Mouse (Mus musculus): ENCODE measurements around the gene Ost4. TPM values are rescaled to one million over a fixed set of nuclear protein-coding genes. Genes with fewer than 3 reads are reported as not detected.

Ost4 gene
- polyA plus RNA-seq, 1 experiment from 2014 or later = 186 TPM

DNA sequence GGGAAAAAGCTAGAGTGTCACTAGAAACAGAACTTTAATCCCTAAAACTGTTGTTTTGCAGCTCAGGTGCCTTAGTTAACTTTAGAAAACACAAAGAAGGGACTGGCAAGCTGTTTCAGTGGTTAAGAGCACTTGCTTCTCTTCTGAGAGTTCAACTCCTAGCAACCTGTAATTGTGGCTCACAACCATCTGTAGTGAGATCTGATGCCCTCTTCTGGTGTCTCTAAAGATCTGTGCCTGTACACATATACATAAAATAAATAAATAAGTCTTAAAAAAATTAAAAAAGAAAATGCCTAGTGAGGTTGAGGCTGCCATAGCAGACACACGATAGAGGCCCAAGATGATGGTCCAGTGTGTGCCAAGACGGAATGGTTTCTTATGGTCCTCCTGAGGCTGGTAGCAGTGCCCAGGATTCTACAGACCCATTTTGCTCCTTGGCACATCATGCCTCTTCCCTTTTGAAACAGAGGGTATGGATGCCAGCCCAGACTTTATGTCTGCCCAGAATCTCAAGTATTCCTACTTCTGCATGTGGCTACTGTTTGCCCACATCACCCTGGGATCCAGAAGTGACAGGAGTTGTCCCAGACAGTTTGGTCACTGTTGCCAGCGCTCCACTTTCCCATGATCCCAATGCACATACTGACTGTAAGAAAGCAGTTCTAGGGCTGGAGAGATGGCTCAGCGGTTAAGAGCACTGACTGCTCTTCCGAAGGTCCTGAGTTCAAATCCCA is 27.3 kb upstream of the Ost4 start:
- 94% methylated on average over 5 of the region's 5 CpGs for WGBS (ENCODE audit: missing documents)
- H3K4me3 ChIP-seq (ENCODE audit: inconsistent target) = no peak overlapping the region
- no peaks in the 10 kb centered on the region for H3K36me3 ChIP-seq (ENCODE audit: inconsistent target)
- no peaks in the 10 kb centered on the region for H3K79me2 ChIP-seq (ENCODE audit: inconsistent target)
- H3K27ac ChIP-seq = no peak overlapping the region

DNA sequence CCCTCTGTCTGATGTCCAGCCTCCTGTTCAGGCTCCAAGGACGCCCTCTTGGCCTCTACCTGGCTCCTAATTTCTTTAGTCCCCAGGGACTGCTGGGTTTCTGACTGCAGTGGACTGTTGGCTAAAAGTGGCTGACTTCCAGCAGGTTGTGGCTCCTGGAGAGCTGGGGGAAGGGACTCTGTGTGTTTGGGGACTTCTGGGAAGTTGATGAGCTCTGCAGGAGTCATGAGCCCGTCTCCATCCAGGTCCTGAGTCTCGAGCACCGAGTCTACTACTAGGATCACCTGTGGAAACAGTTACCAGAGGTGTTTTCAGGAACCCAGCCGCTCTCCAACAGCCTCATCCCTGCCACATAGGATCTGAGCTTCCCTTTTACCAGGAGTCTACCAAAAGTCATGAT is 26.1 kb upstream of the Ost4 start:
- no peak overlapping the region for H3K27ac ChIP-seq
- no peaks in the 10 kb centered on the region for H3K36me3 ChIP-seq (ENCODE audit: inconsistent target)
- no peaks in the 10 kb centered on the region for H3K79me2 ChIP-seq (ENCODE audit: inconsistent target)
- H3K4me3 ChIP-seq (ENCODE audit: inconsistent target) = no peak overlapping the region
- WGBS (ENCODE audit: missing documents) = 81% methylated on average over 5 of the region's 5 CpGs

DNA sequence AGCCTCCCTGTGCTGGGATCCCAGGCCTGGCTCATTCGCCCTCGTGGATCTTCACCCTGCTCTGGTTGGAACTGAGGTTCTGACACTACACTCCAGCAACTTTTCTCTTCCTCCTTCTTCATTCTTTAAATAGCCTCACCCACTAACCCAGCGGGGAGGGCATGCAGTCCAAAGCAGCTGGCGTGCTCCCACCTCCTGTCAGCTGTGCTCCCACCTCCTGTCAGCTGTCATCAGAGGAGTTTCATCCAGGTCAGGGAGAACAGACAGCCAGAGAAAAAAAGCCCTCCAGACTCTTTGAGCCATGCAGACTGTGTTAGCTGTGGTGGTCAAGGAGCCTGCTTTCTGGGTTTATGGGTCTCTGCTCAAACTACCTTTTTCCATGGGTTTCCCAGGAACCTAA is 23.8 kb upstream of the Ost4 start:
- H3K79me2 ChIP-seq (ENCODE audit: inconsistent target) = no peaks in the 10 kb centered on the region
- H3K36me3 ChIP-seq (ENCODE audit: inconsistent target) = no peaks in the 10 kb centered on the region
- H3K4me3 ChIP-seq (ENCODE audit: inconsistent target) = no peak overlapping the region
- H3K27ac ChIP-seq = no peak overlapping the region
- WGBS (ENCODE audit: missing documents) = 87% methylated on average over 4 of the region's 4 CpGs

DNA sequence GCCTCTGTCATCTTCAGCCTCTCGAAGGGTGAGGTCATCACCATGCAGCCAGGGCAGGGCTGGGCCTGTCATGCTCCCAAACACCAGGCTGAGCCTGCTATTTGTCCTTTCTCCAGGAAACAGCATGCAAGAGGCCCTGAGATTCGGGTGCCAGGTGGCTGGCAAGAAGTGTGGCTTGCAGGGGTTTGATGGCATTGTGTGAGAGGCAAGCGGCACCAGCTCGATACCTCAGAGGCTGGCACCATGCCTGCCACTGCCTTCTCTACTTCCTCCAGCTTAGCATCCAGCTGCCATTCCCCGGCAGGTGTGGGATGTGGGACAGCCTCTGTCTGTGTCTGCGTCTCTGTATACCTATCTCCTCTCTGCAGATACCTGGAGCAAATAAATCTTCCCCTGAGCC is 23.3 kb upstream of the Ost4 start:
- H3K27ac ChIP-seq = no peak overlapping the region
- H3K36me3 ChIP-seq (ENCODE audit: inconsistent target) = no peaks in the 10 kb centered on the region
- H3K4me3 ChIP-seq (ENCODE audit: inconsistent target) = no peak overlapping the region
- WGBS (ENCODE audit: missing documents) = 92% methylated on average over 6 of the region's 6 CpGs
- no peaks in the 10 kb centered on the region for H3K79me2 ChIP-seq (ENCODE audit: inconsistent target)

DNA sequence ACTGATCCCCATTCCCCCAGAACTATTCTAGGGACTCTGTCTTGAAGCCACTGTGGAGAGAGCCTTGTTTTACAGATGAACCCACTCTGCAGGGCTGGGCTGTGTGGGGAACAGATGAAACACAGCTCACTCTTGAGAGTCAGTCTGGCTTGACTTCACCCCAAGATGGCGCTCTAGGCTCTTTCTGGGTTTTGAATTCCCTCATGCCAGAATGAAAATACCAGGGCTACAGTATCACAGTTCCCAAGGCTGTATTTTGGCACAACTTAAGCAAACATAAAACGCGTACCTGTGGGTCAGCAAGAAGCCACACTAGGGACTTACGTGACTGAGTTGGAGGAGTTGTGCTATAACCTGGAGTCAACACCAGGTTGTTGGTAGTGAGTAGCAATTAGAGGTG is 22.5 kb upstream of the Ost4 start:
- Histone ChIP-seq H3K79me2 (ENCODE audit: inconsistent target) (no peaks in the 10 kb centered on the region), H3K4me3 (ENCODE audit: inconsistent target) (no peak overlapping the region), H3K27ac (no peak overlapping the region), H3K36me3 (ENCODE audit: inconsistent target) (no peaks in the 10 kb centered on the region)
- WGBS (ENCODE audit: missing documents) = 81% methylated on average over 4 of the region's 4 CpGs

DNA sequence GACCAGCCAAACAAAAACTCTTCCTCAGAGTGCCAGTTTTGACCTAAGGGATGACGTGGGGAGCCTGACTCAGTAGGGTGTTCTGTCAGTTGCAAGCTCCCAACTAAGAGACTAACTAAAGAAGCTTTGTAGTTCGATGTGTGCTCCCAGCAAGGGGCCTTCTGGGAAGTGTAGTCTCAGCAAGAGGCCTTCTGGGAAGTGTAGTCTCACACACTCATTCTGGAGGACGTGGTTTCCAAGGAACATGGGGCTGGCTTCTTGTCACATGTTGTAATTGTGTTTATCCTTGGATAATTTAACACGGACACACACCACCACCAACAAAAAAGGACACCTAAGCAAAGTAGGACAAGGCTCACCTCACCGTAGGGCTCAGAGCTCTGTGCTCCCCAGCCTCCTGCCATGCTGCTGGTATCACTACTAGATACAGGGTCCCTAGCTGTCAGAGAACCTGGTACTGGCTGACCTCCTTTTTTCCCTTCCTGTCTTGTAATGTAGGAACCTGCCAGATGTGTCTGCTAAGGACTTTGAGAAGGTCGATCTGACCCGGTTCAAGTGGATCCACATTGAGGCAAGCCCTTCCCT is 20.4 kb upstream of the Ost4 start:
- H3K36me3 ChIP-seq (ENCODE audit: inconsistent target) = no peaks in the 10 kb centered on the region
- H3K79me2 ChIP-seq (ENCODE audit: inconsistent target) = no peaks in the 10 kb centered on the region
- H3K4me3 ChIP-seq (ENCODE audit: inconsistent target) = no peak overlapping the region
- no peak overlapping the region for H3K27ac ChIP-seq
- 71% methylated on average over 7 of the region's 7 CpGs for WGBS (ENCODE audit: missing documents)

DNA sequence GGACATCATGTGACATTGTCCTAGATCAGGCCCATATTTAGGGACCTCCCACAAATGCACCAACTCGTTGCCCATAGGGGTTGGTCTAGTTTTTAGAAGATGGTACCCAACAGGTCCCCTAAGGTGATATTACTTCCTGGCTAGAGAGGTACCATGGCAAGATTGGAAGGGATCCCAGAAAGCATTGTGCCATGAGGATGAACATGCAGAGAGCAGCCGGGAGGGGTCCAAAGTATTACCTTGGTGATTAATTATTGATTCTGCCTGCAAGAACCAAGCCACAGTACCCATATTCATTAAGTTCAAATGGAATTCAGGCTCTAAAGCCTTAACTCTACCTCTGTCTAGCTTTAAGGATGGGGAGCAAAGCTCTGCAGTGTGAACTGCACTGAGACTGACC is 18.5 kb upstream of the Ost4 start:
- Histone ChIP-seq H3K79me2 (ENCODE audit: inconsistent target) (no peaks in the 10 kb centered on the region), H3K27ac (no peak overlapping the region), H3K4me3 (ENCODE audit: inconsistent target) (no peak overlapping the region), H3K36me3 (ENCODE audit: inconsistent target) (no peaks in the 10 kb centered on the region)
- 75% methylated on average over 2 of the region's 2 CpGs for WGBS (ENCODE audit: missing documents)

DNA sequence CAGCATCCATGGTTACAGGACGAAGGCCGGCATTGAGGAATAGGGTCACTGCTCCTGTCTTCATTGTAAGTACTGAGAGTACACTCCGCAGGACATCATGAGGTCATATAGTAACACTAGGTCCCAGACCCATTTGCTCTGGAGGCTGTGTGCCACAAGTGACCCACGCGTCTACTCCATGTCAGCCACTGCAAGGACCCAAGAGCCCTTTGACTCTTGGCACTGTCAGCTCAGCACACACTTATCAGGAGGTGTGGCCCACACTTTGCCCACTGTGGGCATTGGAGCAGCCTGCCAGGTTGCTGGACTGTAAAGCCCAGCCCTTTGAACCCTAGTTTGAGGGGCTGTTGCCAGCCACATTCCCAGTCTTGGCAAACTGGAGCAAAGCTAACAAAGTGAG is 17.6 kb upstream of the Ost4 start:
- Histone ChIP-seq H3K27ac (no peak overlapping the region), H3K36me3 (ENCODE audit: inconsistent target) (0 out of 2 replicates have a peak, but pooled peaks cover 4% of the 10 kb centered on the region), H3K4me3 (ENCODE audit: inconsistent target) (no peak overlapping the region), H3K79me2 (ENCODE audit: inconsistent target) (no peaks in the 10 kb centered on the region)
- 100% methylated on average over 5 of the region's 5 CpGs for whole genome bisulfite sequencing (ENCODE audit: missing documents)

DNA sequence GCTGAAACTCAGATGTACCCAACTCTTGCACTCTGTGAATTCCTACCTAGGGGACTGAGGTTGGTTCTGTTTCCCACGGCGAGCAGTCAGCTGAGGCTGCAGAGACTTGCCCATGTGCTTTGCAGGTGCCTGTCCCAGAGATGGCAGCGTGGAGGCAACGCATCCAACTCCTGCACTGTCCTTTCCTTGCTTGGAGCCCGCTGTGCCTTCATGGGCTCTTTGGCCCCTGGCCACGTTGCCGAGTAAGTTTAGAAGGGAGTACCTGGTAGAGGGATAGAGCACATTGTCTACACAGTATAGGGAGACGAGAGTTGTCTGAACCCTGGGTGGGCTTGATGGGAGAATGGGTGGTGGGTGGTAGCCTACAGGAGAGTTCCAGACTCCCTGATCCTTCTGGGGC is 17.0 kb upstream of the Ost4 start:
- no peak overlapping the region for H3K27ac ChIP-seq
- H3K4me3 ChIP-seq (ENCODE audit: inconsistent target) = no peak overlapping the region
- WGBS (ENCODE audit: missing documents) = 96% methylated on average over 8 of the region's 8 CpGs
- H3K79me2 ChIP-seq (ENCODE audit: inconsistent target) = no peaks in the 10 kb centered on the region
- H3K36me3 ChIP-seq (ENCODE audit: inconsistent target) = 0 out of 2 replicates have a peak, but pooled peaks cover 11% of the 10 kb centered on the region

DNA sequence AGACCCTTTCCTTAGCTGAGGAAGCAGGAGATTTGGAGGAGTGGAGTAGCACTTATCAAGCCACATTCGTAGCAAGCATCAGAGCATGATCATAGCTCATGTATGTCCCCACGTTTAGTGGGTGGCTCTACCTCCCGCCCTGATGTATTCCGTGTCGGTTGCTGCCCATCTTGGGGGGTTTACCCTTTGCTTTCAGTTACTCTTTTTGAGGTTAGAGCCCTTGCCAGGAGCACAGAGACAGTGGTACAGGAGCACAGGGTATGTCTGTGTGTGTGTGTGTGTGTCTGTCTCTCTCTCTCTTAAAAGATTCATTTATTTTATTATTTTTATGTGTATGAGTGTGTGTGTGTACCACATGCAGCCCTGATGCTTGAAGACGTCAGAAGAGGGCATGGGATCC is 15.5 kb upstream of the Ost4 start:
- Histone ChIP-seq H3K79me2 (ENCODE audit: inconsistent target) (peaks cover 11% of the 10 kb centered on the region; the same call in 1 of the 2 replicates), H3K4me3 (ENCODE audit: inconsistent target) (no peak overlapping the region), H3K27ac (no peak overlapping the region), H3K36me3 (ENCODE audit: inconsistent target) (peaks cover 20% of the 10 kb centered on the region; the same call in 1 of the 2 replicates)
- WGBS (ENCODE audit: missing documents) = 81% methylated on average over 6 of the region's 6 CpGs

DNA sequence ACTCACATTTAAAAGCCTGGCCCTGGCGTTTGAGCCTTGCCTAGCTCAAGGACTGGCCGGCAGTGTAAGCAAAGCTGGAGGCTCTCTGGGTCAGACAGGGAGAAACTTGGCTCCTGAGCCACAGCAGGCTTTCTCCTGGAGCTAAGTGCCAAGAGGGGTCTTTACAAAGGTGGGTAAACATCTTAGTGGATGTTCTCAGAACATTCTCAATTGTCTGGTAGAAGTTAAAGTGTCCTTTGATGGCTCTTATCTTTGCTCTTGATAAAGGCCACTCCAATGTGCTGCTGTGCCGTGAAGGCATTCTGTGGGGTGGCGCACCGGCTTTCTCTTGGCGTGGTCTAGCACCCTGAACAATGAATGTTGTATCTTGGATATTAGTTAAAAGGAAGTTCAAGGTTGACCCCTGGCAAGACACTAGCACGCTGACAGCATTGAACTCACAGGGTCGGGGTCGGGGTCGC is 15.0 kb upstream of the Ost4 start:
- Histone ChIP-seq H3K4me3 (ENCODE audit: inconsistent target) (no peak overlapping the region), H3K36me3 (ENCODE audit: inconsistent target) (peaks cover 24% of the 10 kb centered on the region; the same call in 1 of the 2 replicates), H3K27ac (no peak overlapping the region), H3K79me2 (ENCODE audit: inconsistent target) (peaks cover 16% of the 10 kb centered on the region; the same call in 1 of the 2 replicates)
- WGBS (ENCODE audit: missing documents) = 77% methylated on average over 9 of the region's 10 CpGs

DNA sequence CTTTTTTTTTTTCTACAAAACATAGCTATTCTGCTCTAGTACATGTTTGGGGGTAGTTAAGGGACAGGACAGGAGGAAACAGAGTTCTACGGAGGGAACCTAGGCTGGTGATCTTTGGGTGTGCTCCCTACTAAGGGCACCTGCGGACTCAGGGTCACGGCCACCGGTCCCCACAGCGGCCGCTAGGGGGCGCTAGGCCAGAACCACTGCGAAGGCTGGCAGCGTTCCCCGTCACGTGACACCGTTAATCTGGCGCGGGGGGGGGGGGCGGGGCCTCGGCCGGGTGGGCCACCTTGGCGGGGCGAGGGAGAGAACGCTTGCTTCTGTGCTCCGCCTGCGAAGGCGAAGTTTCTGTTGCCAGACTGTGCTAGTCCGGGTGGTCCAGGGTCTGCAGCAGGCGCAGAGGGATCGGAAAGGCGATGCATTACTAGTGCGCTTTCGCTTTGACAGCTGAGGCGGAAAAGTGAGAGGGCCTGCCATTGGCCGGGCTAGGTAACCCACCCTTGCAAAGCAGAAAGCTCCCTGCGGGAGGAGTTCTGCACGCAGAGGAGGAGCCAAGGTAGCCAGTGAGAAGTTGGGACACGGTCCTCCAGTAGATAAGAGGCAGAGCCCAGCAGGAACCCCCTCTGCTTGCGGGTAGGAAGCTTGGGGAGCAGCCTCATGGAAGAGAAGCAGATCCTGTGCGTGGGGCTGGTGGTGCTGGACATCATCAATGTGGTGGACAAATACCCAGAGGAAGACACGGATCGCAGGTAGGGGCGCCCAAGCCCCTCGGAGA is 13.9 kb upstream of the Ost4 start, which contains the start of gene Khk:
Khk (plus strand) TSS at position 176 of the 778 bp plus-strand sequence.
- H3K79me2 ChIP-seq (ENCODE audit: inconsistent target) = peaks cover 23% of the 10 kb centered on the region; the same call in 1 of the 2 replicates
- WGBS (ENCODE audit: missing documents) = under 1% methylated on average over 40 of the region's 40 CpGs
- peak within 1 kb of the TSS; percentile 56 for H3K4me3 ChIP-seq (ENCODE audit: inconsistent target)
- peaks cover 26% of the 10 kb centered on the region; the same call in 1 of the 2 replicates for H3K36me3 ChIP-seq (ENCODE audit: inconsistent target)
- H3K27ac ChIP-seq = peak within 1 kb of the TSS; percentile 64

DNA sequence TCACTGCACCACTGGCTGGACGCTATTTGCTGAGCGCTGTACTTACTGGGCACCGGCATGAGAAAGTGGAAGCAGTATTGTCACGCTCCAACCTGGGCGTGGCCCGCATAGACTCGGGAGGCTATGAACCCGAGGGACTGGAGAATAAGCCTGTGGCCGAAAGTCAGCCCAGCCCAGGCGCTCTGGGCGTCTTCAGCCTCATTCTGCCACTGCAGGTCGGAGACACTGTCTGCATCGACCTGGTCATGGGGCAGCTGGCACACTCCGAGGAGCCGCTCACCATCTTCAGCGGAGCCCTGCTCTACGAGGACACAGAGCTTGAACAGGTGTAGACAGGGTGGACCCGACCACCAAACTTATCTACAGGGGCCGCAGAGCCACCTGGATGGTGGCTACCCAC is 13.0 kb upstream of the Ost4 start:
- Histone ChIP-seq H3K36me3 (ENCODE audit: inconsistent target) (peaks cover 26% of the 10 kb centered on the region; the same call in 1 of the 2 replicates), H3K27ac (no peak overlapping the region), H3K79me2 (ENCODE audit: inconsistent target) (peaks cover 23% of the 10 kb centered on the region; the same call in 1 of the 2 replicates), H3K4me3 (ENCODE audit: inconsistent target) (no peak overlapping the region)
- 80% methylated on average over 18 of the region's 19 CpGs for WGBS (ENCODE audit: missing documents)

DNA sequence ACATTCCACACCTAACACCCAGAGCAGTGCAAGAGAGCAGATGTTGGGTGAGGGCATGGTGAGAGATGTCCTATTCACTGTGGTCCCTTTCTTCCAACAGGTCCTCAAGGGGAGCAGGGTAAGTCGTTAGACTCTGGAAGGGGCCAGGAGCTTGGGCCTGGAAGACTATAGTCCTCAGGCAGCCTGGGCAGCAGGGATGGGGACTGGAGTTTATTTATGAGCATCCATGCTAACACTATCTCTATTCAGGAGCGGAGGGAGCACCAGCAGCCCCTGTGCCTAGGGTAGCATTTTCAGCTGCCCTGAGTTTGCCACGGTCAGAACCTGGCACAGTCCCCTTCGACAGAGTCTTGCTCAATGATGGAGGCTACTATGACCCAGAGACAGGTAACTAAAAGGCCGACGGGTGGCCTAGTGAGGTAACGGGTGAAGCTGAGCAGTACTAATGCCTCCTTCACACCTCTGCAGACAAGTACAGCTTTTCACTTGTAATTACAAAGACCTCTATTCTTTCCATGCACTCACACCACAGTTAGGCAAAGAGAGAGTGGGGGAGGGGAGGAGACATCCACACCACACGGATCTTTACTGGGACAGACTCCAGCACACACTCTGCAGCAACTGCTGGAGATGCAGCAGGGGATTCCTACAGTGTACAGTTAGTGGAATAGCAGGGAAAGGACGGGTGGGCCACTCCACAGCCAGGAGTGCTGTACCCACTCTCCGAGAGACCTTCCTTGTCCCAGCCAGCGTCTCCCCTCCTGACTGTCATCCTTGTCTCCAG is 12.4 kb upstream of the Ost4 start:
- Histone ChIP-seq H3K79me2 (ENCODE audit: inconsistent target) (peaks cover 26% of the 10 kb centered on the region), H3K27ac (no peak overlapping the region), H3K36me3 (ENCODE audit: inconsistent target) (peaks cover 26% of the 10 kb centered on the region; the same call in 1 of the 2 replicates), H3K4me3 (ENCODE audit: inconsistent target) (no peak overlapping the region)
- 81% methylated on average over 7 of the region's 11 CpGs for WGBS (ENCODE audit: missing documents)

All from macrophage (primary cell).